Mouse (Mus musculus) hindbrain, postnatal 0 days (tissue): ENCODE data around the gene Git1. TPM values are rescaled to one million over a fixed set of nuclear protein-coding genes. Genes with fewer than 3 reads are reported as not detected.
A peak's percentile ranks its signal among the peaks of the same experiment; 100 is the strongest.
"Not testable (repeated sequence)": the region's sequence is repeated elsewhere in the genome, so short reads cannot be mapped to it uniquely, and the experiment has no call there.

Source experiments
- ATAC-seq: fragments of 200-750 bp; cut with Nextera tagmentation; 2 replicates; pipeline ENCODE4 v1.8.0; 2017; ENCODE audit warnings: mild to moderate bottlenecking, moderate TSS enrichment, moderate library complexity
- DNase-seq: peaks from one replicate; pipeline ENCODE4 v3.0.0-alpha.2; 2015; ENCODE audit warnings: low spot score
- H3K27ac ChIP-seq: fragments of 300-500 bp; sonication (generic); 2 replicates; pipeline ENCODE4 v1.5.1; 2014; ENCODE audit warnings: mild to moderate bottlenecking
- H3K27me3 ChIP-seq: fragments of 300-500 bp; sonication (generic); 2 replicates; pipeline ENCODE4 v1.6.1; 2014; ENCODE audit warnings: low read length, mixed read lengths; ENCODE audit not compliant: insufficient read depth
- H3K36me3 ChIP-seq: fragments of 300-500 bp; sonication (generic); 2 replicates; pipeline ENCODE4 v1.6.1; 2014; ENCODE audit warnings: low read length, mixed read lengths; ENCODE audit not compliant: insufficient read depth
- H3K4me1 ChIP-seq: fragments of 300-500 bp; sonication (generic); 2 replicates; pipeline ENCODE4 v1.6.1; 2014; ENCODE audit warnings: antibody characterized with exemption, low read length, mixed read lengths; ENCODE audit not compliant: insufficient read depth
- H3K4me2 ChIP-seq: fragments of 300-500 bp; sonication (generic); 2 replicates; pipeline ENCODE4 v1.6.1; 2014; ENCODE audit warnings: low read depth, mild to moderate bottlenecking, low read length, moderate library complexity, mixed read lengths
- H3K4me3 ChIP-seq: fragments of 300-500 bp; sonication (generic); 2 replicates; pipeline ENCODE4 v1.5.1; 2014; ENCODE audit warnings: low read length
- H3K9ac ChIP-seq: fragments of 300-500 bp; sonication (generic); replicated peaks from 2 replicates; pipeline ENCODE4 v1.6.1; 2014; ENCODE audit warnings: mild to moderate bottlenecking, low read length, moderate library complexity, mixed read lengths
- H3K9me3 ChIP-seq: fragments of 300-500 bp; sonication (generic); 2 replicates; pipeline ENCODE4 v1.6.1; 2016; ENCODE audit warnings: low read length, mixed read lengths
- CTCF ChIP-seq: IDR thresholded peaks from 2 replicates; pipeline ENCODE4 v1.5.1; 2016; ENCODE audit warnings: antibody characterized with exemption, control low read depth, low read depth
- WGBS: fragments of 180-500 bp; shearing (Covaris S2); extraction: QIAGEN DNeasy Blood & Tissue Kit; methylation state at CpG from one replicate; pipeline ENCODE4 v1.1.7; 2014; 5-methylcytosine and 5-hydroxymethylcytosine counted together
- polyA plus RNA-seq: library from polyadenylated mRNA; unstranded; fragments of >200 nt; fragmentation: Nextera tagmentation; extraction: Ambion mirVana; gene quantifications from 2 replicates; pipeline ENCODE4 v1.2.1, GENCODE M21; 2015
- total RNA-seq: library from RNA; depleted of rRNA; stranded (reverse); fragments of >200 nt; gene quantifications from 2 replicates; pipeline ENCODE4 v1.2.3, GENCODE M21; 2014; rRNA removed

Gene Git1
- total and polyA plus RNA-seq, 2 experiments from 2014 or later, result 15.0 to 127 TPM

DNA sequence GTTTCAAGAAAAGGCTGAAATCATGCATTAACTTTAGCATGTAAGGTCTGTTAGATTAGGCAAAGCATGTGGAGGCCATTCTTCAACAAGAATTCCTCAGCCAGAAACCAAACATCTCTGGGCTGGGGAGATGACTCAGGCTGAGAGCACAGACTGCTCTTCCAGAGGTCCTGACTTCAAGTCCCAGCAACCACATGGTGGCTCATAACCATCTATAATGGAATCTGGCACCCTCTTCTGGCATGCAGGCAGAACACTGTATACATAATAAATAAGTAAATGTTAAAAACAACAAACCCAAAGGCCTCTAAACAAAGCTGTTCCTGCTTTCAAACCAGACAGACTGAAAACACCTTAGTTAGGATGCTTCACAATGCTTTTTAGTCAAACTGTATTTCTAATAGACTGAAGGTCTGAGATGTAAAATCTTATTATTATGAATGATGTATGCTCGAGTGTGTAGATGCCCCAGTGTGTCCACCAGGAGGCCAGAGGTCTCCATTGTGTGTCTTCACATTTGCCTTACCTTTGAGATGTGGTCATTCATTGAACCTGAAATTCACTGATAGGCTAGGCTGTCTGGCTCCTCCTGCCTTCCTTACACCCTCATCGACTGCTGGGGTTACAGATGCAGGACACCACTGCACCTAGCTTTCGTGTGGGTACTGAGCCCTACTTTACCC is 32.6 kb downstream of the Git1 start:
- no peaks in the 10 kb centered on the region for H3K27me3 ChIP-seq
- DNase-seq (no peak), ATAC-seq (no peak)
- peak; percentile 18; the same call in 1 of the 2 replicates for TF ChIP-seq CTCF
- no peak overlapping the region for H3K9ac ChIP-seq
- no peak overlapping the region for H3K27ac ChIP-seq
- WGBS, result 83% methylated on average over 3 of the region's 3 CpGs
- H3K4me3 ChIP-seq, result no peak overlapping the region
- no peaks in the 10 kb centered on the region for H3K4me1 ChIP-seq
- no peak overlapping the region for H3K4me2 ChIP-seq
- no peaks in the 10 kb centered on the region for H3K36me3 ChIP-seq
- no peaks in the 10 kb centered on the region for H3K9me3 ChIP-seq

DNA sequence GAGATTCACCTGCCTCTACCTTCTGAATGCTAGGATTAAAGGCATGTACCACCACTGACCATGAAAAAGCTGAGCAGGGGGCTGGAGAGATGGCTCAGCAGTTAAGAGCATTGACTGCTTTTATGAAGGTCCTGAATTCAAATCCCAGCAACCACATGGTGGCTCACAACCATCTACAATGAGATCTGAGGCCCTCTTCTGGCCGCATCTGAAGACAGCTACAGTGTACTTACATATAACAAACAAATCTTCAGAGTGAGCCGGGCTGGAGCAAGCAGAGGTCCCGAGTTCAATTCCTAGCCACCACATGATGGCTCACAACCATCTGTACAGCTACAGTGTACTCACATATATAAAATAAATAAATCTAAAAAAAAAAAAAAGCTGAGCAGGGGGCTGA is 35.1 kb downstream of the Git1 start:
- not testable (repeated sequence) for H3K27me3 ChIP-seq, H3K4me2 ChIP-seq, H3K9ac ChIP-seq, H3K27ac ChIP-seq, H3K4me3 ChIP-seq, H3K9me3 ChIP-seq, H3K36me3 ChIP-seq, ATAC-seq, H3K4me1 ChIP-seq, DNase-seq
- 84% methylated on average over 3 of the region's 3 CpGs for WGBS

DNA sequence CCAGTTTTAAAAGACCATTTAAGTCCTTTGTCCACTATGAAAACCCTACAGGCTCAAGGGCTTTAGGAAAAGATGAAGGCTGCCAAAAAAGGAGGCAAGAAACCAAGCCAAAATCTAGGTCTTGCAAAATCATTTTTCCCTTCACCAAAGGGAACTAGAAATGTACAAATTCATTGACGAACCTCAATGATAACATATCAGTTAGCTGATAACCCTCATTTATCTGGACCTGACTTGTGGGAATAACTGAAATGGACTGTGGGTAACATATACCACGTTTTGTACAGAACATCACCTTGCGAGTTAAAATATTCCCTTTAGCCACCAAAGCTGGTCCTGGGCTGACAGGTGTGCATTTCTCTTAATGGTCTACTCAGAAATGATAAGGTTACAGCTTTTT is 36.3 kb downstream of the Git1 start:
- Histone ChIP-seq H3K4me3 (no peak overlapping the region), H3K36me3 (0 out of 2 replicates have a peak, but pooled peaks cover 3% of the 10 kb centered on the region), H3K4me1 (no peaks in the 10 kb centered on the region), H3K9ac (no peak overlapping the region), H3K9me3 (no peaks in the 10 kb centered on the region), H3K27me3 (no peaks in the 10 kb centered on the region), H3K27ac (no peak overlapping the region), H3K4me2 (no peak overlapping the region)
- no peak for ATAC-seq
- 90% methylated on average over 3 of the region's 3 CpGs for WGBS
- no peak for TF ChIP-seq CTCF
- no peak for DNase-seq

DNA sequence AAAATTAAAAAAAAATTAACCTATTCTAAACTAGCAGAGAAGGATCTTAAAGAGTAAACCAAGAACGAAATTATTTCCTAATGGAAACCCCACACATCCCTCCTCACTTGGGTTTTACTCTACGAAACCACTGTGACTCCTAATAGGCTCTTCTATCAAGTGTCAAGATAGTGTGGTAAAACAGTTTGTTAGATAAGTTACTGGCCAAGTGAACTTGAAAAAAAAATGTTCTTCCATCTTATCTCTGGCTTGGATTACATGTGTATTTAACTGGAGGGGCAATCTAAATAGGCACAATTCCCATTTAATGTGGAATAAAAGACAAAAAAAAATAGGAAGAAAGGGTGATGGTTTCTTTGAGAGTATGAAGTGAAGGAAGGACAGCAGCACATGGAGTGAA is 37.5 kb downstream of the Git1 start:
- Histone ChIP-seq H3K36me3 (0 out of 2 replicates have a peak, but pooled peaks cover 3% of the 10 kb centered on the region), H3K27me3 (no peaks in the 10 kb centered on the region), H3K4me3 (no peak overlapping the region), H3K27ac (no peak overlapping the region), H3K4me1 (no peaks in the 10 kb centered on the region), H3K9me3 (no peaks in the 10 kb centered on the region), H3K9ac (no peak overlapping the region), H3K4me2 (no peak overlapping the region)
- TF ChIP-seq CTCF, result no peak
- DNase-seq (no peak), ATAC-seq (no peak)
- 92% methylated on average over 2 of the region's 2 CpGs for WGBS

DNA sequence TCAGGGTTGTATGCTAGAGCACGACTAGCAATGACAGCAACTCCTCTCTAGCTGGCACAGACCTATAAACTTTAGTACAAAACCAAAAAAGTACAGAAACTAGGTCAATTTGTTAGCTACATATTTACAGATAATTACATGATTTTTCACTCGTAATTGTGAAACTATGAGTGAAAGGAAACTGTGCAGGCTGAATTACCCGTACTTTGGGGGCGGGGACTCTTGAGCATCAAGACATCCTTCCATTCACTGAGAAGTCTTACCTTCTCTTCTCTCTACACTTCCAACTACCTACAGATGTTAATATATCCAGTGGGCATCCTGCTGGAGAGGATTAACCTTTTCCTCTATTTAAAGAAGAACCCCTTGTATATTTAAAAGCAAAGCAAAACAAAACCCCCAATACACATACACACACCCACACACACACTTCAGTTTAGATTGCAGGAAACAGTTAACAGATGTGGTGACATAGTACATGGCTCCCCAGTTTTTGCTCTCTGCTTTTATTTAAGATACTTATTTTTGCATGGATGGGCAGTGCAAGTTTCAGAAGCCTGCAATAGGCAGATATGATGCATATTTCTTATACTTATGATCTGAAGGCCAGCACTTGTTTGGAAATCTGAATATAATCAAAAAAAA is 39.0 kb downstream of the Git1 start:
- ATAC-seq, result no peak
- WGBS, result 88% methylated on average over 4 of the region's 4 CpGs

DNA sequence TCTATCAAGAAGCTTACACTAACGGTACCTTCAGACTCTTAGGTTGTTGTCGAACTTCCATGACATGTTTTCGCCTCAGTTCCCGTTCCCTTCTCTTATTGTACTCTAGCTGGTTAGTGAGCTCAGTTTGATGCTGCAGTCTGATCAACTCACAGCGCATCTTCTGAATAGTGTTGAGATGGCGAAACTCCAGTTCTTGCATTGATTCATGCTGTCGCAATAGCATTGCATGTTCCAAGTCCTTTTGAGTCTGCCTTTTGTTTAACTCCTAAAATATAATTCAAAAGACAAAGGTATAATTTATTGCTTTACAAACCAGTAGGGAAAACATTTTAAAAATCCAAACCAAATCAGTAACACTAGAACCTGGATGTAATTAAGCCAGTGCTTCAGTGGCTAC is 51.9 kb downstream of the Git1 start:
- no peak for ATAC-seq
- WGBS, result 94% methylated on average over 7 of the region's 7 CpGs

More for the DNA sequence above, 39.0 kb downstream of the Git1 start:
- no peak overlapping the region for H3K4me3 ChIP-seq
- no peak for DNase-seq
- no peaks in the 10 kb centered on the region for H3K27me3 ChIP-seq
- H3K9me3 ChIP-seq, result no peaks in the 10 kb centered on the region
- H3K4me2 ChIP-seq, result no peak overlapping the region
- no peak for TF ChIP-seq CTCF
- H3K4me1 ChIP-seq, result no peaks in the 10 kb centered on the region
- no peak overlapping the region for H3K27ac ChIP-seq
- H3K9ac ChIP-seq, result no peak overlapping the region
- H3K36me3 ChIP-seq, result peaks cover 7% of the 10 kb centered on the region

More for the DNA sequence above, 51.9 kb downstream of the Git1 start:
- Histone ChIP-seq H3K4me1 (no peaks in the 10 kb centered on the region), H3K4me2 (no peak overlapping the region), H3K27me3 (no peaks in the 10 kb centered on the region), H3K27ac (no peak overlapping the region), H3K9ac (no peak overlapping the region), H3K4me3 (no peak overlapping the region), H3K9me3 (no peaks in the 10 kb centered on the region), H3K36me3 (peaks cover 50% of the 10 kb centered on the region)
- no peak for DNase-seq
- no peak for TF ChIP-seq CTCF

Other genes with a start within 250 kb of the Git1 start
- 0.83 and 1.3 TPM in 2 replicates for gene Coro6, start 31.2 kb upstream of the Git1 start, total RNA-seq
- gene Coro6, start 31.2 kb upstream of the Git1 start, polyA plus RNA-seq, result 2.1 and 2.4 TPM in 2 replicates
- 71.6 and 77.1 TPM in 2 replicates for gene Ankrd13b, start 3.9 kb upstream of the Git1 start, total RNA-seq
- gene Ankrd13b, start 3.9 kb upstream of the Git1 start, polyA plus RNA-seq, result 27.1 and 30.6 TPM in 2 replicates
- gene Abhd15, start 21.6 kb downstream of the Git1 start, total RNA-seq, result 3.6 and 4.7 TPM in 2 replicates
- 2.1 TPM in 2 replicates for gene Abhd15, start 21.6 kb downstream of the Git1 start, polyA plus RNA-seq
- gene Trp53i13, start 22.4 kb downstream of the Git1 start, total RNA-seq, result 13.7 and 17.8 TPM in 2 replicates
- 14.3 and 17.2 TPM in 2 replicates for gene Trp53i13, start 22.4 kb downstream of the Git1 start, polyA plus RNA-seq
- gene Gm10392, start 25.6 kb downstream of the Git1 start, total RNA-seq, result not detected in 2 replicates
- not detected in 2 replicates for gene Gm10392, start 25.6 kb downstream of the Git1 start, polyA plus RNA-seq
- gene Taok1, start 114.3 kb downstream of the Git1 start, total RNA-seq, result 50.6 and 56.7 TPM in 2 replicates
- gene Taok1, start 114.3 kb downstream of the Git1 start, polyA plus RNA-seq, result 27.1 and 28.2 TPM in 2 replicates
- 33.6 and 34.5 TPM in 2 replicates for gene Nufip2, start 192.6 kb downstream of the Git1 start, total RNA-seq
- gene Nufip2, start 192.6 kb downstream of the Git1 start, polyA plus RNA-seq, result 3.8 and 4.3 TPM in 2 replicates
- gene Cryba1, start 231.7 kb downstream of the Git1 start, total RNA-seq, result 1.5 TPM in 1 of 2 replicates, not detected in the other
- 0.49 and 0.51 TPM in 2 replicates for gene Cryba1, start 231.7 kb downstream of the Git1 start, polyA plus RNA-seq